Mouse (Mus musculus) heart, postnatal 4 days (tissue): Measurements from ENCODE around the gene Ufsp2. TPM values are rescaled to one million over a fixed set of nuclear protein-coding genes. Genes with fewer than 3 reads are reported as not detected.

ENCODE experiments used
- DNase-seq: peaks from one replicate; pipeline ENCODE4 v3.0.0; 2021
- total RNA-seq, 2 experiments: library from RNA; stranded (reverse); gene quantifications; 2 replicates each; pipeline ENCODE4 v1.2.3; 2021

Ufsp2 gene
- total RNA-seq, 2 experiments from 2014 or later, result 33.4 to 33.5 TPM

- no peak for DNase-seq
Observed at GRCm38 (mm10) chr8:46022203-46022602, 46.9 kb downstream of the Ufsp2 start.

GRCm38 (mm10) chr8:46022758-46023157 lies 47.4 kb downstream of the Ufsp2 start:
- DNase-seq, result no peak

- peak; percentile 24 for DNase-seq
Observed at GRCm38 (mm10) chr8:46024392-46024791, 49.1 kb downstream of the Ufsp2 start.

- DNase-seq, result no peak
Observed at GRCm38 (mm10) chr8:46036217-46036616, 60.9 kb downstream of the Ufsp2 start.

GRCm38 (mm10) chr8:46039666-46040065 lies 64.3 kb downstream of the Ufsp2 start:
- no peak for DNase-seq

- DNase-seq, result no peak
Observed at GRCm38 (mm10) chr8:46040260-46040659, 64.9 kb downstream of the Ufsp2 start.

Other genes with a start within 250 kb of the Ufsp2 start
- 100 to 1,000 TPM; 104 to 113 TPM for gene Pdlim3, start 90.1 kb upstream of the Ufsp2 start, total RNA-seq
- not detected for gene Ccdc110, start 40.9 kb upstream of the Ufsp2 start, total RNA-seq
- gene 1700029J07Rik, start 276 bp upstream of the Ufsp2 start, total RNA-seq, result under 1 TPM; 0.83 to 0.86 TPM
- gene Lrp2bp, start 23.8 kb downstream of the Ufsp2 start, total RNA-seq, result under 1 TPM; 0.36 to 0.76 TPM
- 10 to 100 TPM; 11.1 to 12.4 TPM for gene Ankrd37, start 30.2 kb downstream of the Ufsp2 start, total RNA-seq
- gene Cfap97, start 176.2 kb downstream of the Ufsp2 start, total RNA-seq, result 10 to 100 TPM; 14.1 to 15.2 TPM
- gene Snx25, start 176.6 kb downstream of the Ufsp2 start, total RNA-seq, result 10 to 100 TPM; 12.2 to 12.7 TPM
- gene Slc25a4, start 235.8 kb downstream of the Ufsp2 start, total RNA-seq, result 1,000 to 10,000 TPM; 3,101 to 3,310 TPM